11 mouse cellular contexts compared by ENCODE assay signal in the genomic region with DNA sequence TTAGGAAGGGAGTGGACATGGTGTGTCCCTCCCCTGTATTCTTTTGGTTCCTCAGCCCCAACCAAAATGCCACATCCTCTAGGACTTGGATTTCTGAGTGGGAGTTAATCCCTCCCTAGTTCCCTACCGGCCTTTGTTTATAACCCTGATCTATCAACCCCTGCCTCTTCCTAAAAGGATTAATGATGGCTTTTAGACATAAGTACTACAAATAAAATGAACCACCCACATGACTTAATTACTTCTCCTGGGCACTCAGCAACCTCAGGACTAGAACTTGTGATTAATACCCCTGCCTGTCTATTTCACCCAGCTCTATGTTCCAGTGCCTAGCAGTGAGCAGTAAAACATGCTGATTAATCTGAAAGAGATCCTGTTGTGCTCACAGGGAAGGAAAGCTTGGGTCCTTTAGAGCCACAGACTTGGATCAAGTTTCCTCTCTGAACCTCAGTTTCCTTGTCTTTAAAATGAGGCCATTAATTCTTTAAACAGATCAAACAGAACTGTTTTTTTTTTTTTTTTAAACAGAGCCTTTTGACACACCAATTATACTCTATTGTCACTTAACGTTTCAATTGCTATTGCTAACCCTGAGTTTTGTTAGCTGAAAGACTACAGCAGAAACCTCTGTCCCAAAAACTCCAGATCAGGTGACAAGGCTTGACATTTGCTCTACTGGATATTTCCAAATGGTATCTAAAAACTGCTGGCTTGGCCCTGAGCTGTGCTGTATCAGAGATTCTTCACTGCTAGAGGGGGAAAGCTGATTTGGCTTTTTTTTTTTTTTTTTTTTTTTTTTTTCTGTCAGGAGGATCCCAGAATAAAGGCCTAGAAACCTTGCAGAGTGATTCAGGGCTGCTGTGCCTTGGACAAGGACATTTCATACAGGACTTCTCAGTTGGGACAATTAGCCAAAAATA. TPM values are rescaled to one million over a fixed set of nuclear protein-coding genes. Genes with fewer than 3 reads are reported as not detected.
DNase-seq lines count a peak whose midpoint lies in the region; ATAC-seq lines count a peak whose summit lies in the region.
"Had no signal": no experiment of that assay in that cellular context is flagged by ENCODE, and none has a peak within 500 bp of the region (broad histone marks: within the 10 kb centered on the region; RNA-seq: fewer than 3 reads in every experiment).

No protein-coding gene starts in this region.

- DNase-seq in ES-CJ7 (ENCODE audit: low read depth, low spot score): peak; percentile 44
- DNase-seq in embryo, embryonic 11 days: peak; percentile 27
- no peak for DNase-seq in cerebellum, adult 18-20 months
- DNase-seq in urinary bladder, postnatal 36 days (ENCODE audit: low spot score in 2 of 2): no peak
- DNase-seq: B cell, adult 2 months; cerebellum, adult 9-11 months; heart, postnatal 36 days had no signal

- H3K4me2 ChIP-seq in forebrain, embryonic 12.5 days: peak overlapping the region; percentile 82
- H3K4me2 ChIP-seq in forebrain, embryonic 16.5 days (ENCODE audit: low read length): no peak overlapping the region
- peak overlapping the region; percentile 77 for H3K4me2 ChIP-seq in midbrain, embryonic 13.5 days (replicated peaks)
- H3K4me2 ChIP-seq in intestine, embryonic 15.5 days (replicated peaks): no peak overlapping the region

- 6% methylated on average over 2 of the region's 2 CpGs for WGBS in forebrain, embryonic 12.5 days
- WGBS in forebrain, embryonic 16.5 days: 9% methylated on average over 2 of the region's 2 CpGs
- 10% methylated on average over 2 of the region's 2 CpGs for WGBS in midbrain, embryonic 13.5 days
- 34% methylated on average over 2 of the region's 2 CpGs for WGBS in intestine, embryonic 15.5 days

- H3K9ac ChIP-seq in forebrain, embryonic 12.5 days: no peak overlapping the region
- no peak overlapping the region for H3K9ac ChIP-seq in forebrain, embryonic 16.5 days (replicated peaks; ENCODE audit: low read depth, low read length)
- no peak overlapping the region for H3K9ac ChIP-seq in midbrain, embryonic 13.5 days (replicated peaks)
- H3K9ac ChIP-seq in intestine, embryonic 15.5 days: no peak overlapping the region

- H3K27ac ChIP-seq in forebrain, embryonic 12.5 days: peak overlapping the region; percentile 42; the same call in 1 of the 2 replicates
- no peak overlapping the region for H3K27ac ChIP-seq in forebrain, embryonic 16.5 days (ENCODE audit: low read length)
- peak overlapping the region; percentile 100; the same call in 1 of the 2 replicates for H3K27ac ChIP-seq in midbrain, embryonic 13.5 days
- no peak overlapping the region for H3K27ac ChIP-seq in intestine, embryonic 15.5 days

- no peak overlapping the region for H3K4me3 ChIP-seq in forebrain, embryonic 12.5 days (replicated peaks)
- no peak overlapping the region for H3K4me3 ChIP-seq in forebrain, embryonic 16.5 days (replicated peaks; ENCODE audit: low read length)
- no peak overlapping the region for H3K4me3 ChIP-seq in midbrain, embryonic 13.5 days (replicated peaks)
- no peak overlapping the region for H3K4me3 ChIP-seq in intestine, embryonic 15.5 days (replicated peaks)

- H3K36me3 ChIP-seq in forebrain, embryonic 12.5 days (replicated peaks): no peaks in the 10 kb centered on the region
- H3K36me3 ChIP-seq in forebrain, embryonic 16.5 days (ENCODE audit: control insufficient read depth, insufficient read depth): no peaks in the 10 kb centered on the region
- no peaks in the 10 kb centered on the region for H3K36me3 ChIP-seq in midbrain, embryonic 13.5 days
- H3K36me3 ChIP-seq in intestine, embryonic 15.5 days: no peaks in the 10 kb centered on the region

- ATAC-seq in forebrain, embryonic 12.5 days (ENCODE audit: low FRiP score): no peak
- ATAC-seq in forebrain, embryonic 16.5 days: no peak
- ATAC-seq in midbrain, embryonic 13.5 days: no peak
- no peak for ATAC-seq in intestine, embryonic 15.5 days

- H3K27me3 ChIP-seq in forebrain, embryonic 12.5 days: no peaks in the 10 kb centered on the region
- no peaks in the 10 kb centered on the region for H3K27me3 ChIP-seq in forebrain, embryonic 16.5 days (replicated peaks; ENCODE audit: control insufficient read depth, insufficient read depth, low read length)
- H3K27me3 ChIP-seq in midbrain, embryonic 13.5 days: peaks cover 2% of the 10 kb centered on the region; the same call in 1 of the 2 replicates
- H3K27me3 ChIP-seq in intestine, embryonic 15.5 days (replicated peaks): no peaks in the 10 kb centered on the region

- H3K4me1 ChIP-seq in forebrain, embryonic 12.5 days: peaks cover 30% of the 10 kb centered on the region
- peaks cover 20% of the 10 kb centered on the region for H3K4me1 ChIP-seq in forebrain, embryonic 16.5 days (replicated peaks; ENCODE audit: control insufficient read depth, insufficient read depth, low read length)
- H3K4me1 ChIP-seq in midbrain, embryonic 13.5 days (replicated peaks): peaks cover 29% of the 10 kb centered on the region
- H3K4me1 ChIP-seq in intestine, embryonic 15.5 days (replicated peaks): peaks cover 5% of the 10 kb centered on the region

- H3K9me3 ChIP-seq in forebrain, embryonic 12.5 days: no peaks in the 10 kb centered on the region
- no peaks in the 10 kb centered on the region for H3K9me3 ChIP-seq in forebrain, embryonic 16.5 days (ENCODE audit: control insufficient read depth, low read length)
- H3K9me3 ChIP-seq in midbrain, embryonic 13.5 days: no peaks in the 10 kb centered on the region
- H3K9me3 ChIP-seq in intestine, embryonic 15.5 days: no peaks in the 10 kb centered on the region

RNA-seq across cellular contexts. Expression of gene Megf9, which starts 2.1 kb away (rescaled TPM):
- polyA plus RNA-seq in forebrain, embryonic 12.5 days (2016; fragmentation: Nextera tagmentation; extraction: Ambion mirVana): 33.2 and 33.6 TPM in 2 replicates
- polyA plus RNA-seq in forebrain, embryonic 16.5 days (2015; fragmentation: Nextera tagmentation; extraction: Ambion mirVana): 32.0 and 38.4 TPM in 2 replicates
- 28.0 and 31.0 TPM in 2 replicates for polyA plus RNA-seq in midbrain, embryonic 13.5 days (2015; fragmentation: Nextera tagmentation; extraction: Ambion mirVana)
- 5.3 and 5.5 TPM in 2 replicates for polyA plus RNA-seq in intestine, embryonic 15.5 days (2015; fragmentation: Nextera tagmentation; extraction: Ambion mirVana)

Comparison
In these comparisons a context has a peak if more than half of its experiments do, and no peak if none do; other contexts are left out.
1. H3K27ac ChIP-seq: peak in forebrain, embryonic 12.5 days (single experiment) and midbrain, embryonic 13.5 days (single experiment); none in forebrain, embryonic 16.5 days (single experiment) and intestine, embryonic 15.5 days (single experiment).
2. H3K4me2 ChIP-seq: peak in forebrain, embryonic 12.5 days (single experiment) and midbrain, embryonic 13.5 days (single experiment); none in forebrain, embryonic 16.5 days (single experiment) and intestine, embryonic 15.5 days (single experiment).
3. DNase-seq: peak in ES-CJ7 (single experiment) and embryo, embryonic 11 days (single experiment); none in cerebellum, adult 18-20 months (0 of 2) and urinary bladder, postnatal 36 days (0 of 2).